Mouse (Mus musculus): ENCODE results near the gene AI854703. TPM values are rescaled to one million over a fixed set of nuclear protein-coding genes. Genes with fewer than 3 reads are reported as not detected.

AI854703 gene
- polyA plus RNA-seq, 1 experiment from 2014 or later, result 1.6 TPM

Other genes starting within 250 kb of the AI854703 start
- gene Krba1, start 231.2 kb upstream of the AI854703 start, polyA plus RNA-seq (2014; fragmentation: Nextera tagmentation; extraction: Ambion mirVana), result 18.0 and 22.9 TPM in 2 replicates
- 11.4 and 14.4 TPM in 2 replicates for gene Zfp467, start 180.9 kb upstream of the AI854703 start, polyA plus RNA-seq (2014; fragmentation: Nextera tagmentation; extraction: Ambion mirVana)
- gene Sspo, start 178.5 kb upstream of the AI854703 start, polyA plus RNA-seq (2014; fragmentation: Nextera tagmentation; extraction: Ambion mirVana), result 0.15 and 0.34 TPM in 2 replicates
- gene Atp6v0e2, start 89.1 kb upstream of the AI854703 start, polyA plus RNA-seq (2014; fragmentation: Nextera tagmentation; extraction: Ambion mirVana), result 59.7 and 70.8 TPM in 2 replicates
- 15.7 and 18.7 TPM in 2 replicates for gene Lrrc61, start 72.0 kb upstream of the AI854703 start, polyA plus RNA-seq (2014; fragmentation: Nextera tagmentation; extraction: Ambion mirVana)
- 1.6 and 2.8 TPM in 2 replicates for gene Rarres2, start 54.0 kb upstream of the AI854703 start, polyA plus RNA-seq (2014; fragmentation: Nextera tagmentation; extraction: Ambion mirVana)
- gene Gm45021, start 37.2 kb upstream of the AI854703 start, polyA plus RNA-seq (2014; fragmentation: Nextera tagmentation; extraction: Ambion mirVana), result not detected in 2 replicates
- gene Repin1, start 32.9 kb upstream of the AI854703 start, polyA plus RNA-seq (2014; fragmentation: Nextera tagmentation; extraction: Ambion mirVana), result 39.8 and 47.5 TPM in 2 replicates
- not detected in 2 replicates for gene Gm44965, start 32.8 kb upstream of the AI854703 start, polyA plus RNA-seq (2014; fragmentation: Nextera tagmentation; extraction: Ambion mirVana)
- 9.3 and 11.0 TPM in 2 replicates for gene Zfp775, start 24.7 kb upstream of the AI854703 start, polyA plus RNA-seq (2014; fragmentation: Nextera tagmentation; extraction: Ambion mirVana)
- 0.18 and 0.23 TPM in 2 replicates for gene Gimap8, start 20.5 kb downstream of the AI854703 start, polyA plus RNA-seq (2014; fragmentation: Nextera tagmentation; extraction: Ambion mirVana)
- 3.6 and 4.3 TPM in 2 replicates for gene Gimap9, start 49.4 kb downstream of the AI854703 start, polyA plus RNA-seq (2014; fragmentation: Nextera tagmentation; extraction: Ambion mirVana)
- 4.9 and 5.4 TPM in 2 replicates for gene Gimap4, start 57.8 kb downstream of the AI854703 start, polyA plus RNA-seq (2014; fragmentation: Nextera tagmentation; extraction: Ambion mirVana)
- 13.9 and 14.6 TPM in 2 replicates for gene Gimap6, start 81.5 kb downstream of the AI854703 start, polyA plus RNA-seq (2014; fragmentation: Nextera tagmentation; extraction: Ambion mirVana)
- gene Gm28053, start 91.8 kb downstream of the AI854703 start, polyA plus RNA-seq (2014; fragmentation: Nextera tagmentation; extraction: Ambion mirVana), result not detected in 2 replicates
- not detected in 2 replicates for gene Gimap7, start 91.9 kb downstream of the AI854703 start, polyA plus RNA-seq (2014; fragmentation: Nextera tagmentation; extraction: Ambion mirVana)
- 6.4 TPM in 2 replicates for gene Gimap1, start 112.3 kb downstream of the AI854703 start, polyA plus RNA-seq (2014; fragmentation: Nextera tagmentation; extraction: Ambion mirVana)
- gene Gimap5, start 119.4 kb downstream of the AI854703 start, polyA plus RNA-seq (2014; fragmentation: Nextera tagmentation; extraction: Ambion mirVana), result 0.99 and 1.7 TPM in 2 replicates
- gene Gimap3, start 144.1 kb downstream of the AI854703 start, polyA plus RNA-seq (2014; fragmentation: Nextera tagmentation; extraction: Ambion mirVana), result not detected in 2 replicates
- 21.7 and 22.8 TPM in 2 replicates for gene Tmem176a, start 214.2 kb downstream of the AI854703 start, polyA plus RNA-seq (2014; fragmentation: Nextera tagmentation; extraction: Ambion mirVana)
- 49.0 and 59.2 TPM in 2 replicates for gene Tmem176b, start 214.7 kb downstream of the AI854703 start, polyA plus RNA-seq (2014; fragmentation: Nextera tagmentation; extraction: Ambion mirVana)
- gene Aoc1, start 246.1 kb downstream of the AI854703 start, polyA plus RNA-seq (2014; fragmentation: Nextera tagmentation; extraction: Ambion mirVana), result not detected in 2 replicates